Mouse (Mus musculus): ENCODE data around the gene Padi4.

Padi4 gene

DNA sequence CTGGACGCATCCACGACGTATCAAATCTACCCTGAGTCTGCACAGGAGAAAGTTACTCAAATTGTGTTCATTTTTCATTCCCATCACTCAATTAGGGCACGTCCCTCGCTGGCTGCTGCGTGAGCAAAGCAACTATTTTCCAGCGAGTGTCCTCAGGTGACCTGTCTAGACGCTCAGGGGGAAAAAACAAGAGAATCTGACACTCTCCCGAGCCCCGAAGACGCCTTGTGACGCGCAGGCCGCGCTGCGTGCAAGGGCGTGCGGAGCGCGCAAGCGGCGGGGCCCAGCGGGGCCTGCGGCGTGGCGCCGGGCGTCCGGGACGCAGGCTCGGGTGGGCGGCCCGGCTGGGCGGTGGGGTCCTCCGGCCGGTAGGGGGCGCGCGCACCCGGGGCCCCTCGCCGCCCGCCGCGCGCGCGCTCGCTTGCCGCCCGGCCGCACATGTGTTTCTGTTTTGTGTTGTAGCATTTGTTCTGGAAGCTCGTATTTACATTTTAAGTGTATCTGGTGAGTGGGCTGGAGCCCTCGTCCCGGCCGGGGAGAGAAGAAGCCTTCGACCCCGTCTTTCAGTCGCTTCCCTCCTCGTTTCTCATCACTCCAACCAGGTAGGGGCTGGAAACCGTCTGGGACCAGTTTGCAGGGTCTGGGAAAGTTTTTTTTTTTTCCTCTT, 72.9 kb downstream of the Padi4 start:
- peak; percentile 89 for DNase-seq

- no peak for DNase-seq
Measured at GRCm38 (mm10) chr4:140700269-140701018, 73.6 kb downstream of the Padi4 start, which contains the start of gene Rcc2. Gene Rcc2 (plus strand): TSS chr4:140700541.

GRCm38 (mm10) chr4:140699441-140700127, 74.5 kb downstream of the Padi4 start:
- DNase-seq, result peak; percentile 72

Data from kidney, postnatal 14 days (tissue).